Mouse (Mus musculus): Measurements from ENCODE around the gene Zfp292. TPM values are rescaled to one million over a fixed set of nuclear protein-coding genes. Genes with fewer than 3 reads are reported as not detected.

Gene Zfp292
- polyA plus RNA-seq (2014; fragmentation: Illumina TruSeq; extraction: RNeasy Lipid Tissue Mini Kit (QIAGEN cat#74804); ENCODE audit: low read depth, low replicate concordance): 15.4 TPM

DNA sequence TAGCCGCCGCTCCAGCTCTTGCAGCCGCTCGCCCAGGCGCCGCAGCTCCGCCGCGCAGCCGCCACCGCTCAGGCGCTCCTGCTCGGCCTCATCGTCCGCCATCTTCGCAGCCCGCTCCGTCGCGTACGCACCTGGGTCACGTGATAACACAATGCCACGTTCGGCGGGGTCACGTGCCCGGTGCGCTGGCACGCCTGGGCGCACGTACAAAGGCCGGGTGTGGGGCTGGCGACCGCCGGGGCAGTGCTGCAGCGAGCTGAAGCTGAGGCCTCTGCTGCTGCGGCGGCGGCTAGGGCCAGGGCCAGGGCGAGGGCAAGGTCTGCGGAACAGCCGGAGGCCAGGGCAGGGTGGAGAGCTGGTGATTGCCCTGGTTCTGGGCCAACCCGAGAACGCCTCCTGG lies at the start of gene Zfp292:
Zfp292 (minus strand) TSS at position 143 of the 400 bp plus-strand sequence.

DNA sequence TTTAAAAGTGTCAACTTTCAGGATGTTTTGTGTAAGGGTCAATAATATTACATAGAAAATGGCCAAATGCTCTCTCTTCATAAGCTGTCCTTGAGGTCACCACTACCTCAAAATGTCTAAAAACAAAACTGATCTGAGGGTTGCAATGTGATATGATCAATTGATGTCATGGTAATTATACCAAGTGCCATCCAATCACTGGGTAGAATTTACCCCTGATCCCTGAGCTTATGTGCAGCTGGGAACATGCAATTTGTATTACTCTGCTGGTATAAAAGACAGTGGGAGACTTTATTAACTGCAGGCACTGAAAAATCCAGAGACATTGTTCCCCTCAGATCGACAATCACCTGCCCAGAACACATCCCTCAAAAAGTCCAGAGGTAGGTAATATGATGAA lies 10.7 kb upstream of the Zfp292 start, which contains the start of gene Cga:
Cga (plus strand) TSS at position 301 of the 400 bp plus-strand sequence.

DNA sequence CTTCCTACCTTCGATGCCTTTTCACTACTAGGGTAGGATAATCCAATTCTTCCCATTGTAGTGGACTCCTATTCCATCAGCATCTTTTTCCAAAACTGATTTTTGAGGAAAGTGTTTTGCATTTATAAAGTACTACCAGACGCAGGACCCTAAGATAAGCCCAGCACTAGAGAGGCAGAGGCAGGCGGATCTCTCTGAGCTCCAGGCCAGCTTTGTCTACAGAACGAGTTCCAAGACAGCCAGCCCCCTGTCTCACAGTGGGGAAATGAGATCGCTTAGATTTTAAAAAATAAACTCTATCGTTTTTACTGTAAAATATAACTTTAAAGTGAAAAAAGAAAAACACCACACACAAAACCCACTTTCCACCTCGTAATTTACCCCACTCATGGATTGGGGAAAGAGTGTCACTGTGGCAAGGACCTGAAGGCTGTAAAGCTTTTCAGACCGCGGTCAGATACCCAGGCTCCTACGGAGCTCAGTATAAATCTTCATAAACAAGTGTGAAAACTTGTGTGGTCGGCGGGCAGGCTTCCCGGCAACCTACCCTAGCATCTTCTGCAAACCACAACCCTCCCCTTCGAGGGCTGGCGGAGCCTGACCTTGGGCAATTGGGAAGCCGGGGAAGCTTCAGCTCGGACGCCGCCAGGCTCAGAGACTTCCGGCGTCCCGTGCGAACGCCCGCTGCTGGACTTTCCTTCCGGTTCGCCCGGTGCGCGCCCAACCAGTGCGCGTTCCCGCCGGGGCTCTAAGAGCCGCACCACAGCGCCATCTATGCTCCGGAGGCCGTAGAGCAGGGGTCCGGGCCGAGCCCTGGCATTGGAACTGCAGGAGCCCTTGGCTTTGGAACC lies 104.9 kb downstream of the Zfp292 start, which contains the start of gene Smim8:
Smim8 (minus strand) TSS at position 747 of the 851 bp plus-strand sequence.

DNA sequence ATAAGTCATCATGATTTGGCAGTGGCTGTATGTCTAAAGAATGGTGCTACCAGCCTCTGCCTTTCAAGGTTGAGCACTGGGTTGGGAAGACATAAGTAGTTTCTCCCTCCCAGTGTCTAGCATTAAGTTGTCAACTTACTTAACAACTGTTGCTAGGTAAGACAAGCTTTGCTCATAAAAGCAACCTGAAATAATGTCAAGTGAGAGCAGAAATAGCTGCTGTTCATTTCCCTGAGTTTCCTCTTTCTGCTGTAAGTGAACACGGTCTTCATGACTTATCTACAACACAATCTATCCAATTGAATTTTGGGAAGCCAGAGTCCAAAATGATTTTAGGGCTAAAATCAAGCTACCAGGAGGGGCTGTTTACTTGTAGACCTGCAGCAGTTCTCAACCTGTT lies 126.6 kb downstream of the Zfp292 start, which contains the start of gene Gm136:
Gm136 (minus strand) TSS at position 101 of the 400 bp plus-strand sequence.

Other genes starting within 250 kb of the Zfp292 start
- 51.2 TPM for gene Slc35a1, start 195.5 kb downstream of the Zfp292 start, polyA plus RNA-seq (2014; fragmentation: Illumina TruSeq; extraction: RNeasy Lipid Tissue Mini Kit (QIAGEN cat#74804); ENCODE audit: low read depth, low replicate concordance)
- gene Cfap206, start 152.8 kb downstream of the Zfp292 start, polyA plus RNA-seq (2014; fragmentation: Illumina TruSeq; extraction: RNeasy Lipid Tissue Mini Kit (QIAGEN cat#74804); ENCODE audit: low read depth, low replicate concordance): not detected
- gene Gm136, start 126.7 kb downstream of the Zfp292 start, polyA plus RNA-seq (2014; fragmentation: Illumina TruSeq; extraction: RNeasy Lipid Tissue Mini Kit (QIAGEN cat#74804); ENCODE audit: low read depth, low replicate concordance): not detected
- gene Smim8, start 104.5 kb downstream of the Zfp292 start, polyA plus RNA-seq (2014; fragmentation: Illumina TruSeq; extraction: RNeasy Lipid Tissue Mini Kit (QIAGEN cat#74804); ENCODE audit: low read depth, low replicate concordance): 63.8 TPM
- not detected for gene Cga, start 10.8 kb upstream of the Zfp292 start, polyA plus RNA-seq (2014; fragmentation: Illumina TruSeq; extraction: RNeasy Lipid Tissue Mini Kit (QIAGEN cat#74804); ENCODE audit: low read depth, low replicate concordance)